Mouse (Mus musculus) spleen, adult 2 months (tissue): ENCODE measurements around the gene Rad54l2. TPM values are rescaled to one million over a fixed set of nuclear protein-coding genes. Genes with fewer than 3 reads are reported as not detected.

Experiments
- DNase-seq, 2 experiments: peaks; one replicate each; pipeline versions ENCODE4 v3.0.0 to v3.0.0-alpha.2; 2012 to 2021; ENCODE audit warnings: low spot score in 2 of 2, low read depth in 1 of 2
- H3K27ac ChIP-seq: fragments of 200-500 bp; 2 replicates; pipeline ENCODE4 v1.5.1; 2012; ENCODE audit warnings: low read length, inconsistent platforms; ENCODE audit not compliant: insufficient read depth
- H3K27me3 ChIP-seq: fragments of 200-500 bp; 2 replicates; pipeline ENCODE4 v1.6.1; 2012; ENCODE audit warnings: mild to moderate bottlenecking, moderate library complexity, low read length, inconsistent platforms; ENCODE audit not compliant: control insufficient read depth, insufficient read depth
- H3K36me3 ChIP-seq: fragments of 200-500 bp; 2 replicates; pipeline ENCODE4 v1.6.1; 2012; ENCODE audit warnings: mild to moderate bottlenecking, low read length, inconsistent platforms; ENCODE audit not compliant: control insufficient read depth, insufficient read depth
- H3K4me1 ChIP-seq: fragments of 200-500 bp; 2 replicates; pipeline ENCODE4 v1.6.1; 2011; ENCODE audit warnings: inconsistent platforms; ENCODE audit not compliant: control insufficient read depth, insufficient read depth, insufficient read length
- H3K4me3 ChIP-seq: fragments of 200-500 bp; 2 replicates; pipeline ENCODE4 v1.5.1; 2011; ENCODE audit warnings: mild to moderate bottlenecking, inconsistent platforms; ENCODE audit not compliant: insufficient read depth, insufficient read length; ENCODE audit errors: extremely low read depth
- CTCF ChIP-seq: fragments of 200-500 bp; IDR thresholded peaks from 2 replicates; pipeline ENCODE4 v1.5.1; 2011; ENCODE audit warnings: mild to moderate bottlenecking, inconsistent platforms; ENCODE audit not compliant: insufficient read depth, insufficient read length, insufficient replicate concordance; ENCODE audit errors: extremely low read depth
- POLR2A ChIP-seq: fragments of 200-500 bp; IDR thresholded peaks from 2 replicates; pipeline ENCODE4 v1.6.1; 2011; ENCODE audit warnings: low read depth, low read length, inconsistent platforms
- WGBS: fragments of 180-500 bp; shearing (Covaris S2); methylation state at CpG from one replicate; pipeline ENCODE4 v1.1.7; 2018; 5-methylcytosine and 5-hydroxymethylcytosine counted together
- polyA plus RNA-seq: library from polyadenylated mRNA; depleted of rRNA; stranded (reverse); fragments of >200 nt; gene quantifications from 2 replicates; pipeline ENCODE4 v1.2.3, GENCODE M21; 2012

Gene Rad54l2
- polyA plus RNA-seq, 1 experiment, result 22.9 TPM

DNA sequence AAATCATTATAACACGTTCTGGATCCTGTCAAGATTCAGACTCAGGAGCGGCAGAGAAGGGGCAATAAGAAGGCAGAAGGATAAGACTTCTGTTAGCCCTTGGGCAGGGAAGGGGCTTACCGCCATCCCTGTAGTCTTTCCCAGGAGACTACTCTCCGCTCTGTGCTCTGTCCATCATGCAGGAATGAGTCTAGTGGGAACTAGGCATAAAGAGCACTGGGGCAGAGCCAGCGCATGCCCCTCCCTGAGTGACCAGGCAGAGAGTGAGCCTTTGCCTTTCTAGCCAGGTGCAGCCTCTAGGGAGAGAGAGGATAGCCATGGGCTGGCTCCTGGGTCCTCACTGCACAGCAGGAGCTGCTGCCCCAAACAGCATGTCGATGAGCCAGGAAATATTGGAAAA is 124.1 kb downstream of the Rad54l2 start:
- no peak overlapping the region for H3K27ac ChIP-seq
- H3K27me3 ChIP-seq, result no peaks in the 10 kb centered on the region
- WGBS, result 88% methylated on average over 6 of the region's 6 CpGs
- H3K4me3 ChIP-seq, result no peak overlapping the region
- no peak for DNase-seq
- H3K4me1 ChIP-seq, result no peaks in the 10 kb centered on the region
- TF ChIP-seq CTCF (no peak), POLR2A (no peak)
- peaks cover 20% of the 10 kb centered on the region for H3K36me3 ChIP-seq

DNA sequence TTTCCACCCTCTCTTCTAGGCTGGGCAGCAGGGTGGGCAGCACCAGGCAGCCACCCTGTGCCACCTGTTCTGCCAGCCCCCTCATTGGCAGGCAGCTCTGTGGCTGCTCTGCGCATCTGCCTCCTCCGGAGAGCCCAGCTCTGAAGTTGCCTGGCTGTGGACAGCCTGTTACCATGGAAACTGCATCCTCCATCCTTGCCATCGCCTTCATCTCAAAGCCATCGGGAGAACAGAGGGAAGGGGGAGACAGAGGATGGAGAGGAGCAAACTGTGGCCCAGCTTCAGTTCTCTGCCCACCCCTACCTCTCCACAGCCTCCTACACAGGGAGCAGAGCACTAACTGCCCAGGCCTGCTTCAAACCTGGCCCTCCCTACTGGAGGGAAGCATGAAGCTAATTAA is 124.6 kb downstream of the Rad54l2 start:
- WGBS, result 91% methylated on average over 4 of the region's 4 CpGs
- H3K4me3 ChIP-seq, result no peak overlapping the region
- no peaks in the 10 kb centered on the region for H3K27me3 ChIP-seq
- peaks cover 20% of the 10 kb centered on the region for H3K36me3 ChIP-seq
- H3K4me1 ChIP-seq, result no peaks in the 10 kb centered on the region
- DNase-seq, result no peak
- no peak overlapping the region for H3K27ac ChIP-seq
- TF ChIP-seq CTCF (no peak), POLR2A (no peak)

DNA sequence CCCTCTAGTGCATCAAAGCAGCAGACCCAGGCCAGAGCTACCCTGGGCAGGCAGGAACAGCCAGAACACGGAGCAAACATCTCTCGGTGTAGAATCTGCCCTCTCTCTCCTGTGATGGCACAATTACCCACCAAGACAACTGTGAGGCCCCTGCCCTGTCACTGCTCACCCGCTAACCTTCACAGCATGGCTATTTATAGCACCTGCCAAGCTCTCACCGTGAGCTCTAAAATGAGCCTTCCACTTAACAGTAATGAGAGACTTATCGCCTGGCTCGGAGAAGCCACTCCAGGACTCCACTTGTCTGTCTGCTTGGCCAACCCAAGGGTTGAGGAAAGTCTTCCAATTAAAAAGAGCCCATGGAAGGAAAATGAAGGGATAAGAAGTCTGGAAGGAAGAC is 125.8 kb downstream of the Rad54l2 start:
- DNase-seq, result no peak
- no peak overlapping the region for H3K4me3 ChIP-seq
- WGBS, result 89% methylated on average over 6 of the region's 6 CpGs
- no peaks in the 10 kb centered on the region for H3K27me3 ChIP-seq
- no peaks in the 10 kb centered on the region for H3K4me1 ChIP-seq
- H3K36me3 ChIP-seq, result peaks cover 25% of the 10 kb centered on the region
- no peak overlapping the region for H3K27ac ChIP-seq
- TF ChIP-seq POLR2A (no peak), CTCF (no peak)

GRCm38 (mm10) chr9:106659935-106660334 is 129.1 kb downstream of the Rad54l2 start:
- no peak for DNase-seq
- H3K4me1 ChIP-seq, result no peaks in the 10 kb centered on the region
- peaks cover 2% of the 10 kb centered on the region; the same call in 1 of the 2 replicates for H3K27me3 ChIP-seq
- peaks cover 19% of the 10 kb centered on the region for H3K36me3 ChIP-seq
- WGBS, result 95% methylated on average over 1 of the region's 1 CpGs
- no peak overlapping the region for H3K4me3 ChIP-seq
- H3K27ac ChIP-seq, result no peak overlapping the region
- no peak for TF ChIP-seq CTCF
- no peak for TF ChIP-seq POLR2A

GRCm38 (mm10) chr9:106659441-106659840 is 129.6 kb downstream of the Rad54l2 start:
- no peak for TF ChIP-seq POLR2A
- TF ChIP-seq CTCF, result no peak
- WGBS, result 90% methylated on average over 7 of the region's 7 CpGs
- peaks cover 19% of the 10 kb centered on the region for H3K36me3 ChIP-seq
- no peaks in the 10 kb centered on the region for H3K4me1 ChIP-seq
- no peak overlapping the region for H3K4me3 ChIP-seq
- peaks cover 3% of the 10 kb centered on the region for H3K27me3 ChIP-seq
- DNase-seq, result no peak
- H3K27ac ChIP-seq, result no peak overlapping the region

GRCm38 (mm10) chr9:106657592-106657991 is 131.4 kb downstream of the Rad54l2 start:
- WGBS, result 83% methylated on average over 5 of the region's 5 CpGs
- peaks cover 17% of the 10 kb centered on the region for H3K36me3 ChIP-seq
- H3K27me3 ChIP-seq, result peaks cover 3% of the 10 kb centered on the region
- H3K4me3 ChIP-seq, result no peak overlapping the region
- no peak overlapping the region for H3K27ac ChIP-seq
- no peaks in the 10 kb centered on the region for H3K4me1 ChIP-seq
- DNase-seq, result no peak
- no peak for TF ChIP-seq POLR2A
- no peak for TF ChIP-seq CTCF

GRCm38 (mm10) chr9:106656820-106657219 is 132.2 kb downstream of the Rad54l2 start:
- Histone ChIP-seq H3K4me3 (no peak overlapping the region), H3K36me3 (peaks cover 12% of the 10 kb centered on the region), H3K27ac (no peak overlapping the region), H3K27me3 (peaks cover 3% of the 10 kb centered on the region), H3K4me1 (no peaks in the 10 kb centered on the region)
- TF ChIP-seq POLR2A (no peak), CTCF (no peak)
- 70% methylated on average over 5 of the region's 5 CpGs for WGBS
- DNase-seq, result no peak
